Mouse (Mus musculus) hindbrain, embryonic 11.5 days (tissue): Measurements from ENCODE around the gene Sqstm1. TPM values are rescaled to one million over a fixed set of nuclear protein-coding genes. Genes with fewer than 3 reads are reported as not detected.

ENCODE experiments used
- ATAC-seq: fragments of 200-750 bp; cut with Nextera tagmentation; 2 replicates; pipeline ENCODE4 v1.8.0; 2017; ENCODE audit warnings: mild to moderate bottlenecking, moderate TSS enrichment, moderate library complexity; ENCODE audit not compliant: low FRiP score
- DNase-seq: peaks from one replicate; pipeline ENCODE4 v3.0.0-alpha.2; 2015; ENCODE audit warnings: low spot score
- H3K27ac ChIP-seq: fragments of 300-500 bp; sonication (generic); 2 replicates; pipeline ENCODE4 v1.5.1; 2014; ENCODE audit warnings: mild to moderate bottlenecking, low read depth, low read length
- H3K27me3 ChIP-seq: fragments of 300-500 bp; sonication (generic); 2 replicates; pipeline ENCODE4 v1.6.1; 2014; ENCODE audit warnings: mild to moderate bottlenecking, low read length, moderate library complexity, mixed read lengths; ENCODE audit not compliant: control insufficient read depth, insufficient read depth
- H3K36me3 ChIP-seq: fragments of 300-500 bp; sonication (generic); 2 replicates; pipeline ENCODE4 v1.6.1; 2014; ENCODE audit warnings: mild to moderate bottlenecking, low read length, moderate library complexity, mixed read lengths; ENCODE audit not compliant: control insufficient read depth, insufficient read depth
- H3K4me1 ChIP-seq: fragments of 300-500 bp; sonication (generic); replicated peaks from 2 replicates; pipeline ENCODE4 v1.6.1; 2014; ENCODE audit warnings: low read length, mixed read lengths; ENCODE audit not compliant: control insufficient read depth, insufficient read depth
- H3K4me2 ChIP-seq: fragments of 300-500 bp; sonication (generic); replicated peaks from 2 replicates; pipeline ENCODE4 v1.6.1; 2014; ENCODE audit warnings: mild to moderate bottlenecking, low read depth, low read length
- H3K4me3 ChIP-seq: fragments of 300-500 bp; sonication (generic); 2 replicates; pipeline ENCODE4 v1.5.1; 2014; ENCODE audit warnings: low read depth, low read length
- H3K9ac ChIP-seq: fragments of 300-500 bp; sonication (generic); 2 replicates; pipeline ENCODE4 v1.6.1; 2014; ENCODE audit warnings: low read depth, low read length
- H3K9me3 ChIP-seq: fragments of 300-500 bp; sonication (generic); 2 replicates; pipeline ENCODE4 v1.6.1; 2016; ENCODE audit warnings: low read length; ENCODE audit not compliant: control insufficient read depth
- WGBS: fragments of 180-500 bp; shearing (Covaris S2); extraction: QIAGEN DNeasy Blood & Tissue Kit; methylation state at CpG from one replicate; pipeline ENCODE4 v1.1.7; 2014; 5-methylcytosine and 5-hydroxymethylcytosine counted together
- polyA plus RNA-seq: library from polyadenylated mRNA; unstranded; fragments of >200 nt; fragmentation: Nextera tagmentation; extraction: Ambion mirVana; gene quantifications from 2 replicates; pipeline ENCODE4 v1.2.1, GENCODE M21; 2014

Gene Sqstm1
- polyA plus RNA-seq, 1 experiment from 2014 or later: 165 TPM

DNA sequence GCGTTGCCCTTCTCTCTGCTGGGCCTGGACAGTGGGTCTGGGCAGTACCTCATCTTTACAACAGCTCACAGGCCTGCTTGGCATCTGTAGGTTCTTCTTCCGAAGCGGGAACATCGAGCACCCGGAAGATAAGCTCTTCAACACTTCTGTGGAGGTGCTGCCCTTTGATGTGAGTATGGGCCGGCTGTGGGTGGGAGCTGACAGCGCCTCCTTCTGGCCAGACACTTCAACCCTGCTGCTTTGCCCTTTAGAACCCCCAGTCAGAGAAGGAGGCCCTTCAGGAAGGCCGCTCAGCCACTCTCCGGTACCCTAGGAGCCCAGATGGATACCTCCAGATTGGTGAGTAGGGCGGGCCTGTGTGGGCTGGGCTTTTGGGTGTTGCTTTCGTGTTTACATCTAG is 23.4 kb upstream of the Sqstm1 start:
- Histone ChIP-seq H3K4me1 (peaks cover 8% of the 10 kb centered on the region), H3K9ac (no peak overlapping the region), H3K27me3 (peaks cover 21% of the 10 kb centered on the region), H3K9me3 (no peaks in the 10 kb centered on the region), H3K27ac (no peak overlapping the region), H3K4me3 (no peak overlapping the region), H3K4me2 (no peak overlapping the region), H3K36me3 (peaks cover 4% of the 10 kb centered on the region; the same call in 1 of the 2 replicates)
- DNase-seq (no peak), ATAC-seq (no peak)
- WGBS: 85% methylated on average over 11 of the region's 11 CpGs

- ATAC-seq (no peak), DNase-seq (no peak)
- H3K27ac ChIP-seq: no peak overlapping the region
- 96% methylated on average over 13 of the region's 13 CpGs for WGBS
- H3K9ac ChIP-seq: no peak overlapping the region
- peaks cover 8% of the 10 kb centered on the region for H3K4me1 ChIP-seq
- no peak overlapping the region for H3K4me3 ChIP-seq
- H3K27me3 ChIP-seq: peaks cover 14% of the 10 kb centered on the region
- H3K4me2 ChIP-seq: no peak overlapping the region
- no peaks in the 10 kb centered on the region for H3K9me3 ChIP-seq
- H3K36me3 ChIP-seq: peaks cover 4% of the 10 kb centered on the region; the same call in 1 of the 2 replicates
Observed at GRCm38 (mm10) chr11:50233022-50233421, 22.4 kb upstream of the Sqstm1 start.

DNA sequence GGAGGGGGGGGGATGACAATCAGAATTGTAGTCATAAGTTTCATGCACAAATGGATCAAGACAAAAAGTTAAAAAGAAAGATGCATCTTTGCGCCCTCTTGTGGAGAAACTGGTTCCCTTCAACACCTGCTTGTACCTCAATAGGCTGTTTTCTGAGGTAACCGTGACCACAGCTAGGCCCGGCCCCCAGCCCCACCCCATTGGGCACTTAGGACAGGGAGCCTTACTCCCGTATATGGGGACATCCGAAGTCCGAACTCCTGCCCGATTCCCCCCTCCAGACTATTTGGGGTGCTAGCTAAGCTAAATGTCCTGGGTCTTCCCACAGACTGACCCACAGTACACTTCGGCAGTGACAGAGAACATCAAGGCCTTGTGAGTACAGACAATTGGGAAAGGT is 20.8 kb upstream of the Sqstm1 start:
- H3K27ac ChIP-seq: no peak overlapping the region
- H3K4me3 ChIP-seq: no peak overlapping the region
- no peak overlapping the region for H3K9ac ChIP-seq
- peaks cover 4% of the 10 kb centered on the region; the same call in 1 of the 2 replicates for H3K36me3 ChIP-seq
- peak overlapping the region; percentile 38; the same call in 1 of the 2 replicates for H3K4me2 ChIP-seq
- peaks cover 8% of the 10 kb centered on the region for H3K4me1 ChIP-seq
- no peak for ATAC-seq
- no peaks in the 10 kb centered on the region for H3K9me3 ChIP-seq
- peaks cover 2% of the 10 kb centered on the region; the same call in 1 of the 2 replicates for H3K27me3 ChIP-seq
- DNase-seq: peak; percentile 71
- 19% methylated on average over 8 of the region's 8 CpGs for WGBS

- peaks cover 2% of the 10 kb centered on the region; the same call in 1 of the 2 replicates for H3K27me3 ChIP-seq
- no peak overlapping the region for H3K4me3 ChIP-seq
- peak overlapping the region; percentile 38 for H3K4me2 ChIP-seq
- H3K9me3 ChIP-seq: no peaks in the 10 kb centered on the region
- ATAC-seq: 0 out of 2 replicates have a peak, but pooled peaks have one; percentile 18
- H3K27ac ChIP-seq: no peak overlapping the region
- peaks cover 10% of the 10 kb centered on the region for H3K4me1 ChIP-seq
- 22% methylated on average over 45 of the region's 45 CpGs for WGBS
- peaks cover 4% of the 10 kb centered on the region; the same call in 1 of the 2 replicates for H3K36me3 ChIP-seq
- DNase-seq: no peak
- no peak overlapping the region for H3K9ac ChIP-seq
Observed at GRCm38 (mm10) chr11:50230481-50231304, 20.1 kb upstream of the Sqstm1 start.

DNA sequence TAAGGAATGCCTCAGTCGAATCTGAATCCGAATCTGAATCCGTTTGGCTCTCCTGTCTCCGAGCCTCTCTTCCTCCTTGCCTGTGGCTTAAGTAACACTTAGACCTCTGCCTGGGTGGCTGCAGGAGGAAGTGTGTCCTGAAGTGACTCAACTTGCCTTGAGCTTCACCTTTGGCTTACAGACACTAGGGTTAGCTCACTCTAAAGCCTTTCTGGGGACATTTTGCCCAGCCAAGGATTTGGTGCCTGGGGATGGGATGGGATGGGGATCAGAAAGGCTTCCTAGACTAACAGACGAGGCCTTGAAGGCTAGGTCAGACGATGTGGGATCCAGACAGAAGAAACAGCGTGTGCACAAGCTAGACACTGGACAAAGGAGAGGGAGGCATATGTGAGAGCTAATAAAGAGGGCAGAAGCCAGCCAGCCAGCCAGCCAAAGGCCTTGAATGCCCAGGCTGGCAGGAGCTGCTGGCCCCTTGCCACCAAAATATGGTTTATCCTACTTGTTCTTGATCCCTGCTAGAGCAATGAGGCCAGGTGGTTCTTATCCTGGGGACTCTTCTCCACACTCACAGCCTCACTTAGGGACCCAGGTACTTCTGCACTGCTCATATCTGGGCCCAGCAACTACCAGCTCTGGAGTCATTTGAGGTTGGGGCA is 18.8 kb upstream of the Sqstm1 start:
- peaks cover 2% of the 10 kb centered on the region; the same call in 1 of the 2 replicates for H3K27me3 ChIP-seq
- 45% methylated on average over 7 of the region's 7 CpGs for WGBS
- peaks cover 10% of the 10 kb centered on the region for H3K4me1 ChIP-seq
- H3K4me2 ChIP-seq: no peak overlapping the region
- H3K27ac ChIP-seq: no peak overlapping the region
- DNase-seq (no peak), ATAC-seq (no peak)
- no peak overlapping the region for H3K9ac ChIP-seq
- H3K9me3 ChIP-seq: no peaks in the 10 kb centered on the region
- peaks cover 4% of the 10 kb centered on the region; the same call in 1 of the 2 replicates for H3K36me3 ChIP-seq
- no peak overlapping the region for H3K4me3 ChIP-seq

DNA sequence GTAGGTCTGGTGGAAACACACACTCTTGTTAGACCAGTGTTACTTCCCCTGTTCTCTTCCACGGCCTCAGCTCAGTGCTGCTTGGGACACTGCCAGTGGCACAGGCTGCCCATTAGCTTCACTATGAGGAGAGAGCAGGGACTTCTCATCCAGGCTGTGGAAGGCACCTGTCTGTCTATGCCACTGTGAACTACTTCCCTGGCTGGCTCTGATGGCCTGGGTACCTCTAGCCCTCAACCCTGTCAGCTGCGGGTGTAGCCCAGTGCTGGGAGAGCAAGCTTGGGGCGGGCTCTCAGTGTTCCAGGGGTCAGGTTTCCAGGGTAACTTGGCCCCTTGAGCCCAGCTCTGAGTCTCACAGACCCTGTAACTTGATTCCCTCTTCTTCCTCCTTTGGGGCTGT is 18.1 kb upstream of the Sqstm1 start:
- peaks cover 10% of the 10 kb centered on the region for H3K4me1 ChIP-seq
- H3K9ac ChIP-seq: no peak overlapping the region
- ATAC-seq (no peak), DNase-seq (no peak)
- no peak overlapping the region for H3K4me2 ChIP-seq
- H3K27ac ChIP-seq: no peak overlapping the region
- WGBS: 22% methylated on average over 3 of the region's 3 CpGs
- no peak overlapping the region for H3K4me3 ChIP-seq
- H3K9me3 ChIP-seq: no peaks in the 10 kb centered on the region
- peaks cover 2% of the 10 kb centered on the region; the same call in 1 of the 2 replicates for H3K27me3 ChIP-seq
- H3K36me3 ChIP-seq: peaks cover 4% of the 10 kb centered on the region; the same call in 1 of the 2 replicates

GRCm38 (mm10) chr11:50227736-50228135 is 17.1 kb upstream of the Sqstm1 start:
- WGBS: 92% methylated on average over 4 of the region's 4 CpGs
- peaks cover 10% of the 10 kb centered on the region for H3K4me1 ChIP-seq
- no peak overlapping the region for H3K27ac ChIP-seq
- H3K4me3 ChIP-seq: no peak overlapping the region
- ATAC-seq: no peak
- peaks cover under 1% of the 10 kb centered on the region; the same call in 1 of the 2 replicates for H3K36me3 ChIP-seq
- no peak overlapping the region for H3K4me2 ChIP-seq
- H3K9me3 ChIP-seq: no peaks in the 10 kb centered on the region
- H3K27me3 ChIP-seq: peaks cover 2% of the 10 kb centered on the region; the same call in 1 of the 2 replicates
- H3K9ac ChIP-seq: no peak overlapping the region
- no peak for DNase-seq

- Histone ChIP-seq H3K36me3 (no peaks in the 10 kb centered on the region), H3K4me3 (no peak overlapping the region), H3K4me1 (peaks cover 10% of the 10 kb centered on the region), H3K27me3 (peaks cover 2% of the 10 kb centered on the region; the same call in 1 of the 2 replicates), H3K4me2 (no peak overlapping the region), H3K27ac (no peak overlapping the region), H3K9me3 (no peaks in the 10 kb centered on the region), H3K9ac (no peak overlapping the region)
- no peak for DNase-seq
- 81% methylated on average over 3 of the region's 3 CpGs for WGBS
- no peak for ATAC-seq
Observed at GRCm38 (mm10) chr11:50227226-50227625, 16.6 kb upstream of the Sqstm1 start.
